Mouse (Mus musculus): ENCODE measurements around the gene Psap. TPM values are rescaled to one million over a fixed set of nuclear protein-coding genes. Genes with fewer than 3 reads are reported as not detected.

Psap gene
- polyA plus RNA-seq, 1 experiment from 2014 or later: 129 TPM

DNA sequence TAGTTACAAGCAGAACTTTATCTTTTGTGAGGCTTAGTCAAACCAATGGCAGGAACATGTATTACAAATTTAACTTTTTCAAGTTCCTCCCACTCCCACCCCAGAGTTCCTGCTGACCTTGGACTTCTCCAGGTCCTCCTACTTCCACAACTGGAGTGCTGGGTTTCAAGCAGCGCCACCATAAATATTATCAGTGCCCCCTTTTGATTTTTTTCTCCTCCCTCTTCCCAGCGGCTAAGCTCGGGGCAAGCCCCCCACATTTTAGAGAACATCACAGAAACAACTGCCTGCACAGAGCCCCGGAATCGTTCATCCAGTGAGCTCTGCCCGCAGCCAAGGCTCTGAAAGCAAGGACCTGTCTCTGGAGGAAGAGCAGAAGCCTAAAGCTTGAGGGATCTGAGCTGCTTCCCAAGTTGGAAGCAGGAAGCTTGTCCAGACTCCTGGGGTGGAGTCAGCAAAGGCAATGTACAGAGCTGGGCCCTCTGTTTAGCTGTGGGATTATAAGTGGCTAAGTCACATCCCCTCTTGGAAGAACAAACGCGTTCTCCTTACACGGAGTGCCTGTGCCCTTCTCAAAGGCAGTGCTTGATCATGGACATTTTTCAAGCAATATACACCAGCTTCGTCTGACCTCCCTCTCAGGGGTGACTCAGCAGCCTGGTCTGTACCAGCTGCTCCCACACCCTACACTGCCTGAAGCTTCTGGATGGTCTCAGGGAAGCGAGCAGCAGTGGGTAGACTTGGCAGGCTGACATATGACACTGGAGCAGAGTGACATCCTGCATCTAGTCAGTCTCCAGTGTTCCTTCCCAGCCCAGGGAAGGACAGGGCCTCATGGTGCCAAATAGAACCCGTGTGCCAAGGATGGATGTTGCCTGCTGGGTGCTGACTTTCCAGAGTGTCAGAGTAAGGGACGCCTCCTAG lies 8.0 kb upstream of the Psap start:
- no peak for DNase-seq
- H3K4me1 ChIP-seq (ENCODE audit: control insufficient read depth, insufficient read depth, low read length): no peaks in the 10 kb centered on the region
- no peak for ATAC-seq (ENCODE audit: low FRiP score, low TSS enrichment)
- WGBS: 85% methylated on average over 13 of the region's 13 CpGs
- H3K9me3 ChIP-seq (ENCODE audit: control insufficient read depth, low read length): no peaks in the 10 kb centered on the region
- H3K4me2 ChIP-seq (ENCODE audit: low read length): no peak overlapping the region
- no peaks in the 10 kb centered on the region for H3K36me3 ChIP-seq (ENCODE audit: control insufficient read depth, insufficient read depth, low read length)
- H3K9ac ChIP-seq (replicated peaks; ENCODE audit: low read length): no peak overlapping the region
- H3K4me3 ChIP-seq (replicated peaks; ENCODE audit: low read depth, low read length): no peak overlapping the region
- no peaks in the 10 kb centered on the region for H3K27me3 ChIP-seq (ENCODE audit: control insufficient read depth, insufficient read depth, low read length)
- H3K27ac ChIP-seq (replicated peaks; ENCODE audit: low read depth, low read length): no peak overlapping the region

DNA sequence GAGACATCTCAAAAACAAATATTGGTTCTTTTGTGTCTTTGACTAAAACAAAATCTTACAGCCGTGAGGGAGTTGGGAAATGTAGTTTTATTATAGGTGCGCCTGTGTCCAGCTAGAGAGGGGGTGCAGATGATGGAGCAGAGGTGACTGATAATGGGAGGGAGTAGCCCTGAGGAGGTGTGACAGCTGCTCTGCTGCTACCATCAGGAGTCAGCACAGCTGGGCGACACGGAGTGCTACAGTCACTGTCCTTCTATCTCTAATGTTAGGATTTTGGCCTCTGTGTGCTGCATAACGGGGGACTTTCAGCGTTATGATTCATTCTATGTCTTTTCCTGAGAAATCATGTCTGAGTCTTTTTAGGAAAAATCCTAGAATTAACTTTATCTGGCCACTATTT lies 6.4 kb upstream of the Psap start:
- Histone ChIP-seq H3K4me2 (ENCODE audit: low read length) (no peak overlapping the region), H3K4me1 (ENCODE audit: control insufficient read depth, insufficient read depth, low read length) (no peaks in the 10 kb centered on the region), H3K9ac (replicated peaks; ENCODE audit: low read length) (no peak overlapping the region), H3K27me3 (ENCODE audit: control insufficient read depth, insufficient read depth, low read length) (no peaks in the 10 kb centered on the region), H3K4me3 (replicated peaks; ENCODE audit: low read depth, low read length) (no peak overlapping the region), H3K36me3 (ENCODE audit: control insufficient read depth, insufficient read depth, low read length) (no peaks in the 10 kb centered on the region), H3K27ac (replicated peaks; ENCODE audit: low read depth, low read length) (no peak overlapping the region), H3K9me3 (ENCODE audit: control insufficient read depth, low read length) (no peaks in the 10 kb centered on the region)
- ATAC-seq (ENCODE audit: low FRiP score, low TSS enrichment) (no peak), DNase-seq (no peak)
- WGBS: 85% methylated on average over 6 of the region's 6 CpGs

DNA sequence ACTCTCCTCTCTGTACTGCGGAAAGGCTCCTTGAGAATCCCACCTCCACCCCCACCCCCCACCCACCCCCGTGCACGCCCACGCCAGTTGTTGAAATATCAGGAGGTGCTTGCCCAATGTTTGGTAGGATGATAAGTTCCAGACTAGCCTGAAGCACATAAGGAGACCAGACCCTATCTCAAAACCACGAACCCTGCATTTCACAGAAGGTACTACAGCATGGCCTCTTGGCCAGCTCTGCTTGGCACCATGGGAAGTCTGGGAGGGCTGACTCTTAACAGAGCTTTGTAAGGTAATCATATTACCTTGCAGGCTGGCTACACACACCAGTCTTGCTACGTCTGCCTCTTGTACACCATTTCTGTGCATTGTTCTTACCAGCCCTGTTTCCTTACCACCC lies 5.2 kb upstream of the Psap start:
- DNase-seq: no peak
- H3K4me3 ChIP-seq (replicated peaks; ENCODE audit: low read depth, low read length): no peak overlapping the region
- ATAC-seq (ENCODE audit: low FRiP score, low TSS enrichment): no peak
- H3K27ac ChIP-seq (replicated peaks; ENCODE audit: low read depth, low read length): no peak overlapping the region
- no peak overlapping the region for H3K9ac ChIP-seq (replicated peaks; ENCODE audit: low read length)
- 68% methylated on average over 6 of the region's 6 CpGs for WGBS
- no peak overlapping the region for H3K4me2 ChIP-seq (ENCODE audit: low read length)
- H3K27me3 ChIP-seq (ENCODE audit: control insufficient read depth, insufficient read depth, low read length): no peaks in the 10 kb centered on the region
- H3K9me3 ChIP-seq (ENCODE audit: control insufficient read depth, low read length): no peaks in the 10 kb centered on the region
- no peaks in the 10 kb centered on the region for H3K36me3 ChIP-seq (ENCODE audit: control insufficient read depth, insufficient read depth, low read length)
- no peaks in the 10 kb centered on the region for H3K4me1 ChIP-seq (ENCODE audit: control insufficient read depth, insufficient read depth, low read length)

DNA sequence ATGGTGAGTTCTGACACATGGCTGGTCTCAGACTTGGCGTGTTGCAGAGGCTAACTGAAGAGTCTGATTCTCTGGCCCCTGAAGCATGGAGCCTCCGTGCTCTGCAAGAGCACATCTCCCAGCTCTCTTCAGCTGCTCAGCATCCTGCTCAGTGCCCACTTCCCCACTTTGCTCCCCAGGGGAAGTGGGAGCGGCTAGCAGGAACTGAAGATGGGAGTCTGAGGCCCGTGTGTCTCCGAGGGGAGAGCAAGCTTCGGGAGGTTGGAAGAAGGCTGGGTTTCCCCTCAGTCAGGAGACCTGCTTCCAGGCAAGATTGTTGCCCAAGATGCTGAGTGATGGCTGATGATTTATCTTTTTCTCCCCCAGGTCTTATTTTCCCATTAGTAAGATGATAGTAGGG lies 4.0 kb upstream of the Psap start:
- Histone ChIP-seq H3K4me1 (ENCODE audit: control insufficient read depth, insufficient read depth, low read length) (peaks cover 4% of the 10 kb centered on the region; the same call in 1 of the 2 replicates), H3K27ac (replicated peaks; ENCODE audit: low read depth, low read length) (no peak overlapping the region), H3K9ac (replicated peaks; ENCODE audit: low read length) (no peak overlapping the region), H3K4me2 (ENCODE audit: low read length) (no peak overlapping the region), H3K4me3 (replicated peaks; ENCODE audit: low read depth, low read length) (no peak overlapping the region), H3K9me3 (ENCODE audit: control insufficient read depth, low read length) (no peaks in the 10 kb centered on the region), H3K36me3 (ENCODE audit: control insufficient read depth, insufficient read depth, low read length) (no peaks in the 10 kb centered on the region), H3K27me3 (ENCODE audit: control insufficient read depth, insufficient read depth, low read length) (no peaks in the 10 kb centered on the region)
- ATAC-seq (ENCODE audit: low FRiP score, low TSS enrichment) (no peak), DNase-seq (no peak)
- WGBS: 70% methylated on average over 6 of the region's 6 CpGs

DNA sequence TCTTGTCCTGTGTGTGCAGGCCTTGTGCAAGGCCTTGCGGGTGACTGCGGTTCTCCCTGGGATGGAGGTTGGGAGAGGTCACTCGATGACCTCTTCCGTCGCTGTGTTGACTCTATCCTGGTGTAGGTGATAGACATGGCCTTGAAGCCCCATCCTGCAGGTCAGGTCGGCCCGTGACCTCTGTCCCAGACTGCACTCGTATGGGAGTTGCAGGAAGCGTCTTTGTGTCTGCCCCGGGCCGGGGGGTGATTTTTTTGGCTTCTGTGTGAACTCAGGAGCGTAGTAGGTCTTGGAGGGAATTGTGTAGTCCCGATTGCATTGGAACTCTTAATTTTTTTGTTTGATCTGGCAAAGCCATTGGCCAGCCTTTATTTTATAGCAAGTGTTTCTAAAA lies 576 bp downstream of the Psap start:
- Histone ChIP-seq H3K4me3 (replicated peaks; ENCODE audit: low read depth, low read length) (peak overlapping the region; percentile 49), H3K27ac (replicated peaks; ENCODE audit: low read depth, low read length) (peak overlapping the region; percentile 85), H3K36me3 (ENCODE audit: control insufficient read depth, insufficient read depth, low read length) (no peaks in the 10 kb centered on the region), H3K27me3 (ENCODE audit: control insufficient read depth, insufficient read depth, low read length) (no peaks in the 10 kb centered on the region), H3K4me2 (ENCODE audit: low read length) (peak overlapping the region; percentile 89), H3K4me1 (ENCODE audit: control insufficient read depth, insufficient read depth, low read length) (peaks cover 47% of the 10 kb centered on the region), H3K9me3 (ENCODE audit: control insufficient read depth, low read length) (no peaks in the 10 kb centered on the region), H3K9ac (replicated peaks; ENCODE audit: low read length) (peak overlapping the region; percentile 88)
- WGBS: 10% methylated on average over 13 of the region's 13 CpGs
- no peak for DNase-seq
- ATAC-seq (ENCODE audit: low FRiP score, low TSS enrichment): no peak; the same call in 1 of the 2 replicates

DNA sequence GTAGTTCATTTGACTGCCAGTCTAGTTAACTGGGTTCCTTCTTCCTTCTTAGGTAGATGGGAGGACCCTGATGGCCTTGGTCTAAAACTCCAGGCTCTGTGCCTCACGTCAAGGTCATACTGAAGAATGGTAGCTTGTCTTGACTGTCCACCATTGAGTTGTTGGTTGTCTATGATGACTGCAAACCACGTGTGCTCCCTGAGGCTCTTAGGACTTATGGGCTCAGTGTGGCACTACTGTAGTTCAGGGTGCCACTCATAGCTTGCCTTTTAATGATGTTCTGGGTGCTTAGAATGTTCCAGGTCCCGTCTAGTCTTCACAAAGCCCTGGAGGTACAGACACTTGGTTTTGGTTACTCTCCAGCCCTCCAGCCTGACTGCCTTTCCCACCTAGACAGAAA lies 1.4 kb downstream of the Psap start:
- 88% methylated on average over 3 of the region's 3 CpGs for WGBS
- no peak for ATAC-seq (ENCODE audit: low FRiP score, low TSS enrichment)

DNA sequence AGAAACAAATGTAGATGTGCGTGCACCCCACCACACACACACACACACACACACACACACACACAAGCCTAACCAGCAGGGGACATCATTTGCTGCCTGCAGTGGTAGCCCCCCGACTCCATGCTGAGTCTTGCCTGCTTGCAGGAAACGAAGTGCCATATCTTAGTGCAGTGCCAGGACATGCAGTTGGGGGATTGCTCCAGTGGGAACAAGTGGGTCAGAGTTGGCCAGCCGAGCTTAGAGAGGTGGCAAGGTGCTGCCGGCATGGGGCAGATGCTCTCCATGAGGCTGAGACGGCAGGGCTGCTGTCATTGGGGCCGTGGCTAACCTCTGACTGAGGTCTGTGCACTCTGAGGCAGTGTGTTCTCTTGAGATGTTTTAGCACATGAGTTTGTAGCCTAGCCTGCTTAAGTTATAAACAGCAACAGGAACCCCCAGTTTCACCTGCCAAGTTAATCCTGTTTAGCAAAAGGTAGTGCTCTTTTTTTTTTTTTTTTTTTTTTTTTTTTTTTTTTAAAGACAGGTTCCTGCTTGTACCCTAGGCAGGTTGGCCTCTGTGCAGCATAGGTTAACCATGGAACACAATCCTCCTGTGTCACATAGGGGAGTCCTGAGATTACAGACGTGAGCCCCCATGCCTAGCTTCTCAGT lies 2.0 kb downstream of the Psap start:
- H3K27me3 ChIP-seq (ENCODE audit: control insufficient read depth, insufficient read depth, low read length): no peaks in the 10 kb centered on the region
- ATAC-seq (ENCODE audit: low FRiP score, low TSS enrichment): no peak
- DNase-seq: no peak
- H3K4me2 ChIP-seq (ENCODE audit: low read length): peak overlapping the region; percentile 89
- peak overlapping the region; percentile 23; the same call in 1 of the 2 replicates for H3K9ac ChIP-seq (replicated peaks; ENCODE audit: low read length)
- no peak overlapping the region for H3K27ac ChIP-seq (replicated peaks; ENCODE audit: low read depth, low read length)
- WGBS: 73% methylated on average over 8 of the region's 8 CpGs
- peaks cover 60% of the 10 kb centered on the region for H3K4me1 ChIP-seq (ENCODE audit: control insufficient read depth, insufficient read depth, low read length)
- H3K36me3 ChIP-seq (ENCODE audit: control insufficient read depth, insufficient read depth, low read length): no peaks in the 10 kb centered on the region
- peak overlapping the region; percentile 49; the same call in 1 of the 2 replicates for H3K4me3 ChIP-seq (replicated peaks; ENCODE audit: low read depth, low read length)
- H3K9me3 ChIP-seq (ENCODE audit: control insufficient read depth, low read length): no peaks in the 10 kb centered on the region

More for the DNA sequence above, 1.4 kb downstream of the Psap start:
- H3K9ac ChIP-seq (replicated peaks; ENCODE audit: low read length): no peak overlapping the region
- no peak overlapping the region for H3K27ac ChIP-seq (replicated peaks; ENCODE audit: low read depth, low read length)
- DNase-seq: no peak
- H3K27me3 ChIP-seq (ENCODE audit: control insufficient read depth, insufficient read depth, low read length): no peaks in the 10 kb centered on the region
- H3K4me1 ChIP-seq (ENCODE audit: control insufficient read depth, insufficient read depth, low read length): peaks cover 54% of the 10 kb centered on the region
- no peaks in the 10 kb centered on the region for H3K36me3 ChIP-seq (ENCODE audit: control insufficient read depth, insufficient read depth, low read length)
- peak overlapping the region; percentile 89 for H3K4me2 ChIP-seq (ENCODE audit: low read length)
- H3K4me3 ChIP-seq (replicated peaks; ENCODE audit: low read depth, low read length): peak overlapping the region; percentile 49
- no peaks in the 10 kb centered on the region for H3K9me3 ChIP-seq (ENCODE audit: control insufficient read depth, low read length)

DNA sequence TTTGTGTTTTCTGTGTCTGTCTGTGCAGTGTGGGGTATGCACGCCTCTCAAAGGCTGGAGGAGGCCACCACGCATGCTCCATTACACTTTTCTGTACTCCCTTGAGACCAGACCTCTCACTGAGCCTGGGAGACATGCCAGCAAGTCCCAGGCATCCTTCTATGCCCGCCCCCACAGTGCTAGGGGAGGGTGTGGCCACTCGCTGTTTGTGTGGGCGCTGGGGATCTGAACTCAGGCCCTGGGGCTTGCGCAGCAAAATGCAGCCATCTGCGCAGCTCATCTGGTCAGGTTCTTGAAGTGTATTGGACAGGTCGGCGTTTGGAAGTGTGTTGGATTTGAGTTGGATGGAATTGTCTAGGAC lies 2.5 kb downstream of the Psap start:
- Histone ChIP-seq H3K36me3 (ENCODE audit: control insufficient read depth, insufficient read depth, low read length) (no peaks in the 10 kb centered on the region), H3K9me3 (ENCODE audit: control insufficient read depth, low read length) (no peaks in the 10 kb centered on the region), H3K27me3 (ENCODE audit: control insufficient read depth, insufficient read depth, low read length) (no peaks in the 10 kb centered on the region), H3K4me3 (replicated peaks; ENCODE audit: low read depth, low read length) (no peak overlapping the region), H3K27ac (replicated peaks; ENCODE audit: low read depth, low read length) (no peak overlapping the region), H3K9ac (replicated peaks; ENCODE audit: low read length) (peak overlapping the region; percentile 23; the same call in 1 of the 2 replicates), H3K4me2 (ENCODE audit: low read length) (peak overlapping the region; percentile 89), H3K4me1 (ENCODE audit: control insufficient read depth, insufficient read depth, low read length) (peaks cover 65% of the 10 kb centered on the region)
- 86% methylated on average over 9 of the region's 9 CpGs for WGBS
- DNase-seq (no peak), ATAC-seq (ENCODE audit: low FRiP score, low TSS enrichment) (no peak)
